Comparison of ENCODE assay signal across 17 mouse cellular contexts in genomic region chr8:126650945-126651344, GRCm38 (mm10). TPM values are rescaled to one million over a fixed set of nuclear protein-coding genes. Genes with fewer than 3 reads are reported as not detected.
DNase-seq lines count a peak whose midpoint lies in the region; ATAC-seq and TF ChIP-seq lines count a peak whose summit lies in the region.
"Had no signal": no experiment of that assay in that cellular context is flagged by ENCODE, and none has a peak within 500 bp of the region (broad histone marks: within the 10 kb centered on the region; RNA-seq: fewer than 3 reads in every experiment).

No protein-coding gene starts in this region.

- no peaks in the 10 kb centered on the region for H3K9me3 ChIP-seq in kidney, embryonic 16.5 days (ENCODE audit: low read length)
- H3K9me3 ChIP-seq: embryonic facial prominence, embryonic 12.5 days; heart, embryonic 15.5 days; midbrain, embryonic 13.5 days had no signal

- H3K27ac ChIP-seq in kidney, embryonic 16.5 days (ENCODE audit: low read length) = no peak overlapping the region
- H3K27ac ChIP-seq: embryonic facial prominence, embryonic 12.5 days; heart, embryonic 15.5 days; midbrain, embryonic 13.5 days had no signal

- H3K4me1 ChIP-seq in kidney, embryonic 16.5 days (ENCODE audit: insufficient read depth, low read length) = 0 out of 2 replicates have a peak, but pooled peaks cover 5% of the 10 kb centered on the region
- H3K4me1 ChIP-seq in lung, adult 2 months (ENCODE audit: control insufficient read depth, insufficient read depth, low read length) = no peaks in the 10 kb centered on the region

- no peak overlapping the region for H3K4me3 ChIP-seq in kidney, embryonic 16.5 days (ENCODE audit: low read length)
- no peak overlapping the region for H3K4me3 ChIP-seq in lung, adult 2 months (replicated peaks; ENCODE audit: extremely low read depth, low read depth, low read length)
- H3K4me3 ChIP-seq: embryonic facial prominence, embryonic 12.5 days; heart, embryonic 15.5 days; midbrain, embryonic 13.5 days had no signal

- 78% methylated on average over 8 of the region's 8 CpGs for WGBS in kidney, embryonic 16.5 days
- 49% methylated on average over 8 of the region's 8 CpGs for WGBS in lung, adult 2 months

- no peak overlapping the region for H3K4me2 ChIP-seq in kidney, embryonic 16.5 days (replicated peaks; ENCODE audit: low read depth, low read length)
- H3K4me2 ChIP-seq: embryonic facial prominence, embryonic 12.5 days; heart, embryonic 15.5 days; midbrain, embryonic 13.5 days had no signal

- no peak for TF ChIP-seq CTCF in lung, adult 2 months (IDR thresholded peaks at IDR 0.05; ENCODE audit: insufficient read depth, low read length)

- no peaks in the 10 kb centered on the region for H3K27me3 ChIP-seq in kidney, embryonic 16.5 days (ENCODE audit: insufficient read depth, low read length)
- H3K27me3 ChIP-seq: embryonic facial prominence, embryonic 12.5 days; heart, embryonic 15.5 days; midbrain, embryonic 13.5 days had no signal

- no peaks in the 10 kb centered on the region for H3K36me3 ChIP-seq in kidney, embryonic 16.5 days (ENCODE audit: insufficient read depth, low read length)
- H3K36me3 ChIP-seq: embryonic facial prominence, embryonic 12.5 days; heart, embryonic 15.5 days; midbrain, embryonic 13.5 days had no signal

- peak; percentile 46 for DNase-seq in kidney, adult 11 months
- DNase-seq in adipocyte (ENCODE audit: low spot score) = peak; percentile 85
- peak; percentile 25 for DNase-seq in lung, adult 2 months
- DNase-seq in lung, postnatal 36 days = peak; percentile 80
- DNase-seq in layer of hippocampus, adult 8-10 months (ENCODE audit: low spot score in 2 of 2) = no peak
- DNase-seq in right cerebral cortex, postnatal 4 days = no peak
- DNase-seq: adrenal gland, postnatal 25 days; cerebellum, adult 2 months; heart, adult 18-20 months; liver; retina, postnatal 1 day had no signal

- TF ChIP-seq POLR2A in lung, adult 2 months (IDR thresholded peaks at IDR 0.05; ENCODE audit: borderline replicate concordance, extremely low read depth, low read depth, low read length) = no peak

- no peak overlapping the region for H3K9ac ChIP-seq in kidney, embryonic 16.5 days (replicated peaks; ENCODE audit: low read length)
- H3K9ac ChIP-seq: embryonic facial prominence, embryonic 12.5 days; heart, embryonic 15.5 days; midbrain, embryonic 13.5 days had no signal

- ATAC-seq in kidney, embryonic 16.5 days (ENCODE audit: low FRiP score, low TSS enrichment) = no peak
- ATAC-seq: forebrain, embryonic 16.5 days; inflammation-experienced regulatory T-cells, adult 6 months; midbrain, embryonic 13.5 days had no signal

RNA-seq across cellular contexts. Expression of gene Irf2bp2, which starts 57.2 kb away (rescaled TPM):
- 11.5 and 12.1 TPM in 2 replicates for polyA plus RNA-seq in kidney, embryonic 16.5 days (2015; fragmentation: Nextera tagmentation; extraction: Ambion mirVana)
- 81.2 and 127 TPM in 2 replicates for polyA plus RNA-seq in lung, adult 2 months (2012; rRNA removed)
- 10 to 100 TPM; 53.5 to 58.0 (median 56.2) TPM for total RNA-seq in layer of hippocampus, adult 8-10 months (2022)

Comparison
In these comparisons a context has a peak if more than half of its experiments do, and no peak if none do; other contexts are left out.
1. DNase-seq: peak in kidney, adult 11 months (single experiment), adipocyte (single experiment), lung, adult 2 months (single experiment) and lung, postnatal 36 days (single experiment); none in layer of hippocampus, adult 8-10 months (0 of 2) and right cerebral cortex, postnatal 4 days (single experiment).